Mouse (Mus musculus) gastrocnemius, postnatal 4 days (tissue): ENCODE data around the gene Fcgr2b. TPM values are rescaled to one million over a fixed set of nuclear protein-coding genes. Genes with fewer than 3 reads are reported as not detected.

Experiments
- DNase-seq, 2 experiments: peaks; one replicate each; pipeline ENCODE4 v3.0.0; 2021 to 2022; ENCODE audit warnings: low spot score in 2 of 2, mixed read lengths in 2 of 2
- total RNA-seq, 2 experiments: library from RNA; stranded (reverse); gene quantifications; 2 replicates each; pipeline ENCODE4 v1.2.3; 2021

Gene Fcgr2b
- total RNA-seq, 2 experiments from 2014 or later: 8.9 to 11.9 TPM

DNA sequence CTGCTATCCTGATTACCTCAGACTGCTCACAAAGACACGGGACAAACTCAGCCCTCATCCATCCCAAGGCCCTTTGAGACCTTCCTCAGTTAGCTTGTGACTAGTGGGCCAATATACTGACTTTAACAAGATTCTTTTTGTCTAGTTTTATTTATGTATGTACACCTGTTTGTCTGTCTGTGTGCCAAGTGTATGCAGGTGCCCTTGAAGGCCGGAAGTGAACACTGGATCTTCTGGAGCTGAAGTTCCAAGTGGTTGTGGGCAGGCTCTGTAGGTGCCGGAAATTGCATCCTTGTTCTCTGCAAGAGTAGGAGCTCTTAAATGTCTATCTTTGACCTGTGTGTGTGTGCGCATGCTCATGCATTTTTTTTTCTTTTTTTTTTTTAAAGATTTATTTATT lies 47.1 kb downstream of the Fcgr2b start:
- DNase-seq: no peak

DNA sequence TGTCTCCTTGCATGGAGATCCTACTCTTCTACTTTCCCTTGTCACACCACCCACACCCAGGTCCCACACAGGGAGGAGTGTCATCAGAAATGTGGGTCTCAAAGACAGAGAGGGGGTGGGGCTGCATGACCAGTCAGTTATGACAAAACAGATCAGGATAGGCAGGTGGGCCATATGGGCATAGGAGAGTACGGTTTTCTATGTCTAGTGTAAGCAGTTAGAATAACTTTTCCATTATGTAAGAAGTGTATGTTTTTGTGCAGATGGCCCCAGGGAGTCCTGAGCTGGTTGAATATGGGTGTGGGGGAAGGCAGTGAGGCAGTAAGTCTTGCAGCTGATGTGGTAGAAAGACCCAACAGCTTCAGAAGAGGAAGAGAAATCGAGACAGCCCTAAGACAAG lies 47.9 kb downstream of the Fcgr2b start:
- no peak for DNase-seq

DNA sequence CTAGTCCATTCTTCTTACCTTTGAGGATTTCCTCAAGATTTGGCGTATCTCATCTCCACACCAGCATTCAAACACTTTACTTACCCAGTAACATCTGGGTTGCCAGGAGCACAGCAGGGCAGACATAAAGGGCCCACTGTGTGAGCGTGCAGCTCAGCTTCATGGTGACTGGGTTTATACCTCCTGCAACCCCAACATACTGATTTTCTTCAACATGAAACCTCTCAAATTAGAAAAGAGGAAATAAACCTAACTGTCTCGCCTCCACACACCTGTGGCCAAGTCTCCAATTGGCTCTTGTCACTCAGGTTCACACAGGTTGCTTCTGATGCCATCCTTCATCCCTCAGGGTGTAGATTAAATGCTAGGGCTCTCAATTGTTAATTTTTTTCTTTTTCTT lies 49.0 kb downstream of the Fcgr2b start, which contains the start of gene Fcrla:
TSS of gene Fcrla (minus strand) at position 206 of the 400 bp plus-strand sequence.
- DNase-seq: no peak

DNA sequence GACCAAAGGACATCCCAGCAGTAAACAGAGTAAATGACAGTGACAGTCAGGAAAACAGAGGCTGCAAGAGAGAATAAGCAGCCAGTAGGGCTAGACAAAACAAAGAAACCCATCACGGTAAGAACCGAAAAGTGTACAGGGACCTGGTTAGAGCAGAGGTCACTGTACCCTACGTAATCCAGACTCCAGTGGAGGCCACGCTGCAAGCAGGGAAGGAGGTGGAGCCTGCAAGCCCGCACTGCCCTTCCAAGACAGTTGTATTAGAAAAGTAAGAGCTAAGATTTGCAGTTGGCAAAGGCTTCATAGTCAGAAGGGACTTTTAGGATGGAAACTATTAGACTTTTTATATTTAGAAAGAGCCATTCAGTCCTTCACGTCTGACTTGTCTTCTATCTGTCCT lies 49.4 kb downstream of the Fcgr2b start:
- DNase-seq: no peak

DNA sequence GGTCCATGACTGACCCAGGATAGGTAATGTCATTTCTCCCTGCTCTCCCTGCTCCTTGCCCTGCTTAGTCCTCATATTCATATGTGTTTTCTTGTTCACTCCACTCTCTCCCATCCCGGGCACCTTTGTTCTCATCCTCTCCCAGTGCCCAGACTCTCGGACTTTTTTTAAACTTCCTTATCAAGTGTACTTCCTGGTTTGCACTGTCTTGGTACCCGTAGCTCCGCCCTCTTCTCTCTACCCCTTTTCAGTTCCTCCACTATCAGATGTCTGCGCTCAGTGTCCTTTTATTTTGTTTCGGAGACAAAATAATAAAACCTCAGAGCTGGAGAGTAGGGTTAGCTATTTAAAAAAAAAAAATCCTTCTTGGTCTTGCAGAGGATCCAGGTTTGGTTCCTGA lies 51.9 kb downstream of the Fcgr2b start:
- DNase-seq: no peak

DNA sequence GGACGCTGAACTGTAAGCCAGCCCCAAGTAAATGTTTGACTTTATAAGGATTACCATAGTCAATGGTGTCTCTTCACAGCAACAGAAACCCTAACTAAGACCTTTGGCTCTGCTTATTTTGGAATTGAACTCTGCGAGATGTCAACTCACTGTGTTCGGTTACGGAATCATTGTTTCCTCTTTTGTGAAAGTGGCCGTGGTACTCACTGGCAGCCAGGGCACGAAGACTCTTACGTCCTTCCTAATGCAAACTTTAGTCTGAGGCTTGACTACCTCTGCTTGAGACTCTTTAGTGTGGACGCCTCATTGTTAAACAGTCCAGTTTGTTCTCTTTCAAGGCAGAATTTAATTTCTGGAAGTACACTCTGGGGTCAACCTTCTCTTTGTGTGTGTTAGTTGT lies 57.0 kb downstream of the Fcgr2b start:
- DNase-seq: no peak

DNA sequence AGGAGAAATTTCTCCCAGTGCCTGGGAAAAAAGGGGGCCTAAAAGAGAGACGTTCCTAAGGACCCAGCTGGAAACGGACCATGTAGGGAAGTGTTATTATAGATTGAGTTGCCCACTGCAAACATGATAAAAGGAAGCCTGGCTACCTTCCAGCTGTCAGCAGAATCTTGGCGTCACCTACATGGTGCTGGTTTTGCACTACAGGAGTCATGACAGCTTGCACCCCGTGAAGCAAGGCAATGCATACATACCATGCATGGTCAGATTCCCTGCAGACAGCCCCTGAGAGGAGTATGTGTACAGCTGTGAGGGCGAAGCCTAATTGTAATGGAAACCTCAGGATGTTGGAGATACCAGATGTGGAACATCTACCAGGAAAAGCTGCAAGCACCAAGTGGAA lies 60.7 kb downstream of the Fcgr2b start:
- DNase-seq: no peak

DNA sequence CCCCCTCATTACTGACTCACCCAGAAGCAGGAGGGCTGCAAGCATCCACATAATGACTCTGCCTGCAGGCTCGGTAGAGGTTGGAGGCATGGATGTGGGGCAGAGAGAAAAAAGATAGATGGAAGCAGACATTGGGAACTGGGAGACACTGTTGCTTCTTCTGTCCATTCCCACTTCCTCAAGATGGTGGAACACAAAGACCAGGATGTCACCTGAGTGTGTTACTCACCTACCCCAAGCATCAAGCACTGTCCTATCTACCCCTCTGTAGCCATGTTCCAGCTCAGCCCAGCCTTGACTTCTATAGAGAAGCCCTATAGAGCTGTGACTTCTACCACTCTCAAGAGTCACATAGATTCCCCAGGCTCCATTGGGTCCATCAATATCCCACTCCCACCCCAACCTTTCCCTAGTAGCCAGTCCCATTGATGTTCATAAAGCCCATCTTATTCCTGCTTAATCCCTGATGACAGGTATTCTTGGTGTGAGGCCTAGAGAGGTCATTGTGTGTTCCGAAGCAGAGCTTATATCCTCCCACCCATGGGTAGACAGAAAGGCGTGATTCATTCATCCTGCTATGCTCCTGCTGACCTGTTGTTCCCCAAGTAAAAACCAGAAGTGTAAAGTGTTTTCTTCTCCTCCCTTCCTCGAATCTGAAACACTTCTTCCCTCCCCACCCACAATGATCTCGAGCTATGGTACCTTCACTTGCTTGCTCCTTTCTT lies 63.3 kb downstream of the Fcgr2b start, which contains the start of gene Fcrlb:
TSS of gene Fcrlb (minus strand) at position 51 of the 725 bp plus-strand sequence.
- DNase-seq: no peak

DNA sequence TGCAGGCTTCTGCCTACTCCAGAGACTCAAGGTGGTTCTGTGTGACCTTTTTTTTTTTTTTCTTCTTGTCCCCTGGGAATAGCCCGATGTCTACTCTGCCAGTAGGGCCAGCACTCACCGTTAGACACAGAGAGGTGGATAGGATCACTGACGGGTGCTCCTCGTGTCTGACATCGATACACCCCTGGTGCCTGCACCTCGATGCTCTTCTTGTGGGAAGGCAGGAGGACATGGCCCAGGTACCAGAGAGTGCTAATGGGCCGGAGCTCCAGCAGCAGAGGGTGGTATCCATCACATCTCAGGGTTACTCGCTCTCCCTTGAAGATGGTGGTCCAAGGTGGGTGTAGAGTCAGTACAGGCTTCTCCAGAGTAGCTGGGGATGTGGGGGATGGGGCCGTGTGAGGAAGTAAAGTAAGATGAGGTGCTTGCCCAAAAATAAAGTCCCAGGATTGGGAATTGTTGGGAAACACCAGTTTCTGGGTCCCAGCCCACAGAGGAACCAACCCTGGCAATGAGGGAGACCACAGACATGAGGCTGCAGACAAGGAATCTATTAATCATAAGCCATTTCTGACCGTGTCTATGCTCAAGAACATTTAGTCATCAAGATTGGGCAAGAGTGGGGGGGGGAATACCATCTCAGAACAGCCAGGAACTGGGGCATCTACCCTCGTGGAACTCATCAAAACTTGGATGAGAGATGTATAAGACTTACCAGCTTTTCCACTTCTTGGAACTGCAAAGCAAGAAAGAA lies 64.3 kb downstream of the Fcgr2b start:
- DNase-seq: no peak

Other genes starting within 250 kb of the Fcgr2b start
- 10 to 100 TPM; 16.4 to 17.4 TPM for gene Atf6, start 108.8 kb downstream of the Fcgr2b start, total RNA-seq
- gene Gm26620, start 91.5 kb downstream of the Fcgr2b start, total RNA-seq: under 1 TPM; 0.59 to 0.67 TPM
- 10 to 100 TPM; 13.4 to 13.8 TPM for gene Dusp12, start 91.0 kb downstream of the Fcgr2b start, total RNA-seq
- gene Fcrlb, start 63.6 kb downstream of the Fcgr2b start, total RNA-seq: not detected
- under 1 TPM; 0.26 to 0.61 TPM for gene Fcrla, start 49.0 kb downstream of the Fcgr2b start, total RNA-seq
- under 1 TPM; 0.37 to 0.62 TPM for gene Fcgr4, start 42.4 kb upstream of the Fcgr2b start, total RNA-seq
- 10 to 100 TPM; 15.7 to 16.8 TPM for gene Fcgr3, start 88.4 kb upstream of the Fcgr2b start, total RNA-seq
- 1 to 10 TPM in 1 of 2 experiments, not detected in 1; 1.2 TPM for gene Cfap126, start 137.4 kb upstream of the Fcgr2b start, total RNA-seq
- 100 to 1,000 TPM; 458 to 496 TPM for gene Sdhc, start 174.1 kb upstream of the Fcgr2b start, total RNA-seq
- 100 to 1,000 TPM; 476 to 539 TPM for gene Mpz, start 174.2 kb upstream of the Fcgr2b start, total RNA-seq
- 10 to 100 TPM in 1 of 2 experiments, 1 to 10 TPM in 1; 7.5 to 11.7 TPM for gene Pcp4l1, start 219.7 kb upstream of the Fcgr2b start, total RNA-seq
- gene Nr1i3, start 237.4 kb upstream of the Fcgr2b start, total RNA-seq: under 1 TPM in 1 of 2 experiments, not detected in 1; 0.29 TPM
- gene Tomm40l, start 246.0 kb upstream of the Fcgr2b start, total RNA-seq: 10 to 100 TPM; 33.4 to 39.7 TPM
- 10 to 100 TPM in 1 of 2 experiments, 1 to 10 TPM in 1; 2.1 to 13.8 TPM for gene Apoa2, start 248.5 kb upstream of the Fcgr2b start, total RNA-seq